Mouse (Mus musculus): ENCODE results near the gene Gucy2c.

Gene Gucy2c

GRCm38 (mm10) chr6:136781377-136781986 lies at the start of gene Gucy2c:
Gene Gucy2c, minus strand, starts transcription at chr6:136781765.
- no peak for DNase-seq (ENCODE audit: low read depth, low spot score)

GRCm38 (mm10) chr6:136828681-136829080 lies 47.1 kb upstream of the Gucy2c start:
- DNase-seq (ENCODE audit: low read depth, low spot score), result peak; percentile 59

- DNase-seq (ENCODE audit: low read depth, low spot score), result peak; percentile 96
Observed at GRCm38 (mm10) chr6:136827881-136828561, 46.5 kb upstream of the Gucy2c start, which contains the start of gene Wbp11. Gene Wbp11, minus strand, starts transcription at chr6:136828233.

- DNase-seq (ENCODE audit: low read depth, low spot score), result no peak
Observed at GRCm38 (mm10) chr6:136827516-136827880, 45.9 kb upstream of the Gucy2c start, which contains the start of gene BC049715. Gene BC049715, plus strand, starts transcription at chr6:136827626.

- peak; percentile 45 for DNase-seq (ENCODE audit: low read depth, low spot score)
Observed at GRCm38 (mm10) chr6:136827116-136827515, 45.6 kb upstream of the Gucy2c start.

GRCm38 (mm10) chr6:136824987-136825386 lies 43.4 kb upstream of the Gucy2c start:
- DNase-seq (ENCODE audit: low read depth, low spot score), result no peak

- DNase-seq (ENCODE audit: low read depth, low spot score), result no peak
Observed at GRCm38 (mm10) chr6:136821086-136821485, 39.5 kb upstream of the Gucy2c start.

GRCm38 (mm10) chr6:136820381-136820780 lies 38.8 kb upstream of the Gucy2c start:
- no peak for DNase-seq (ENCODE audit: low read depth, low spot score)

- DNase-seq (ENCODE audit: low read depth, low spot score), result no peak
Observed at GRCm38 (mm10) chr6:136817549-136817948, 36.0 kb upstream of the Gucy2c start.

GRCm38 (mm10) chr6:136816826-136817225 lies 35.3 kb upstream of the Gucy2c start:
- DNase-seq (ENCODE audit: low read depth, low spot score), result no peak

GRCm38 (mm10) chr6:136815381-136815780 lies 33.8 kb upstream of the Gucy2c start:
- DNase-seq (ENCODE audit: low read depth, low spot score), result no peak

GRCm38 (mm10) chr6:136813117-136813516 lies 31.6 kb upstream of the Gucy2c start:
- DNase-seq (ENCODE audit: low read depth, low spot score), result no peak

- no peak for DNase-seq (ENCODE audit: low read depth, low spot score)
Observed at GRCm38 (mm10) chr6:136811196-136811595, 29.6 kb upstream of the Gucy2c start.

GRCm38 (mm10) chr6:136809673-136810072 lies 28.1 kb upstream of the Gucy2c start:
- DNase-seq (ENCODE audit: low read depth, low spot score), result no peak

- DNase-seq (ENCODE audit: low read depth, low spot score), result peak; percentile 82
Observed at GRCm38 (mm10) chr6:136809077-136809476, 27.5 kb upstream of the Gucy2c start.

GRCm38 (mm10) chr6:136808631-136809046 lies 27.1 kb upstream of the Gucy2c start:
- peak; percentile 65 for DNase-seq (ENCODE audit: low read depth, low spot score)

- DNase-seq (ENCODE audit: low read depth, low spot score), result peak; percentile 98
Observed at GRCm38 (mm10) chr6:136808014-136808417, 26.5 kb upstream of the Gucy2c start, which contains the start of gene H2afj. Gene H2afj, plus strand, starts transcription at chr6:136808244.

GRCm38 (mm10) chr6:136807395-136808013 lies 25.9 kb upstream of the Gucy2c start:
- DNase-seq (ENCODE audit: low read depth, low spot score), result no peak

GRCm38 (mm10) chr6:136806819-136807218 lies 25.3 kb upstream of the Gucy2c start:
- DNase-seq (ENCODE audit: low read depth, low spot score), result no peak

- DNase-seq (ENCODE audit: low read depth, low spot score), result peak; percentile 46
Observed at GRCm38 (mm10) chr6:136805409-136805775, 23.8 kb upstream of the Gucy2c start.

GRCm38 (mm10) chr6:136804705-136805408 lies 23.3 kb upstream of the Gucy2c start:
- DNase-seq (ENCODE audit: low read depth, low spot score), result peak; percentile 86

Measured in A20 (cell line).